Mouse (Mus musculus): ENCODE data around the gene Sytl3. TPM values are rescaled to one million over a fixed set of nuclear protein-coding genes. Genes with fewer than 3 reads are reported as not detected.
"Not testable (repeated sequence)": the region's sequence is repeated elsewhere in the genome, so short reads cannot be mapped to it uniquely, and the experiment has no call there.

Sytl3 gene
- total RNA-seq, 1 experiment from 2014 or later = 0.85 TPM

DNA sequence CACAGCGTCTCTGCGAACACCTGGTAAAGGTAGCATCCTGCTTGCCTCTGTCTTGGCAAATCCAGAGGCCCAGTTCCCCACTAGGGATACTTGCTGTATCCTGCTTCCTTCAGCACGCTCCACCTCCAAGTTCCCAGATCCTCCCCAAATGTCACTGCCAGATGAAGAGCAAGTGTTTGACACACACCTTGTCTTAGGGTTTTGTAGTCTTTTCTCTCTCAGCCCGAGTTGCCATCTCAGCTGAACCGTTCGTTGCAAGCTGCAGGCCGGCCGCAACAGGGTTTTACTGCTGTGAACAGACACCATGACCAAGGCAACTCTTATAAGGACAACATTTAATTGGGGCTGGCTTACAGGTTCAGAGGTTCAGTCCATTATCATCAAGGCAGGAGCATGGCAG is 12.1 kb upstream of the Sytl3 start:
- DNase-seq = not testable (repeated sequence)

DNA sequence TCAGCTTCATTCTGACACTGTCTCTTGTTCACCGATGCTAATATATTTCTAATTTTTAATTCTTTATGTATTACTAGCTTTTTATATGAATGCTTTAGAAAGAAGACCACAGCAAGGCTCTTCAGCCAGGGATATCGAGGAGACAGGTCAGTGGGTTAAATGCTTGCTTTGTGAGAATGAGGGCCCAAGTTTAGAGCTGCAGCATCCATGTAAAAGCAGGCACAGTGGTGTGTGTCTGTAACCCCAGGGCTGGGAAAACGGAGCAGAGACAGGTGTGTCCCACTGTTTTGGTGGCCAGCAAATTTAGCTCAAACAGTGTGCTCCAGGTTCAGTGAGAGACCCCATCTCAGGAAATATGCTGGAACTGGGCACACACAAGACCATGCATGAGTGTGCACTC is 11.4 kb upstream of the Sytl3 start:
- not testable (repeated sequence) for DNase-seq

DNA sequence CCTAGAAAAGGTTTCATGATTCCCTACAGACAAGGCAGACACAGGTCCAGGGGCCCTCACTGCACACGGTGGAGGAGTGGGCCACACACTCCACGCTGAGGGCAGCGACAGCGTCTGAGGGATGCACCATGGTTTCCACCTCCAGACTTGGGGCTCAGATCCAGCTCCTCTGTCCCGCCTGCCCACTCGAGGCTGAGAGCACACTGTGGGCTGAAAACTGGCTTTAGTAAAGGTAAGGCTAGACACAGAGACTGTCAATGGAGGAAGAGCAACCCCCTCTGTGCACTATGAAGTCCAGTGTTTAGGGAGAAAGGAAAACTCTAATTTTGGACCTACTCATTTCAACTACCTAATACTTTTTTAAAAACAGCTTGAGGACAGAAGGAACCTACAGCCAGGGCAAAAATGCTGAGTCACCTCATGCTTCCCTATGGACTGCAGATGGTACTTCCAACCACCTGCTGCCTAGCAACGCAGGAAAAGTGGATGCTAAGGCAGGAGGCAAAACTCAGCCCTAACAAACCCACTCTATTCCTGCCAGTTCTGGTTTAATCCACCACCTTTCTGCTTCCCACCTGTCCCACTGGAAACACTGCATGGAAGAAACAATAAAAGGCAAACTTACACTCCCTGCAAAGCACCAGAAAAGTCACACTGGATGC is 7.9 kb upstream of the Sytl3 start:
- DNase-seq = not testable (repeated sequence)

DNA sequence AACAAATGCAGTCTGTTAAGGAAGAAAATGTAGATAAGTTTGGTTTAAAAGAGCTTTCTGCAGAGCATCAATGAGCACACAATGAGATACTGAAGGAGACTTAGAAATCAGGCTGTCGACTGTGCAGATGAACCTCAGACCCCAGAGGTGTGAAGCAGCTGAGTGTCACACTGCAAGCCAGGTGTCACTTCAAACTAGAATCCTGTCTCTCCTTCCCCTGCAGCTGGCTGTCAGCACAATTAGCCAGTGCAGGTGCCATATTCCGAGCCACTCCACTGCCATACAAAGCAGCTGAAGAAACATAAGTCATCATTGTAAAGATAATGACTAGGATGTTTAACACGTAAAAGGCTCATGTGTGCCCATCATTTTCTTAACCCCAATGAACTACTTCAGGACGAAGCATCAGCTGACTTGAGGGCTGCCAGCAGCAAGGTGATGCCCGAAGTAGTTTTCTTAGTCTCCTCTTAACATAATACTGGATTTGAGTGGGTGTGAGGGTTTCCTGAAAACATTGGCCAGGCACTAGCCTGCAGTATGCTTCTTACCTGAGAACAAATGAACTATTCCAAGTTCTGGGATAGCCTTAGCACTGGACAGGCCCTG is 5.4 kb upstream of the Sytl3 start:
- DNase-seq = not testable (repeated sequence)

DNA sequence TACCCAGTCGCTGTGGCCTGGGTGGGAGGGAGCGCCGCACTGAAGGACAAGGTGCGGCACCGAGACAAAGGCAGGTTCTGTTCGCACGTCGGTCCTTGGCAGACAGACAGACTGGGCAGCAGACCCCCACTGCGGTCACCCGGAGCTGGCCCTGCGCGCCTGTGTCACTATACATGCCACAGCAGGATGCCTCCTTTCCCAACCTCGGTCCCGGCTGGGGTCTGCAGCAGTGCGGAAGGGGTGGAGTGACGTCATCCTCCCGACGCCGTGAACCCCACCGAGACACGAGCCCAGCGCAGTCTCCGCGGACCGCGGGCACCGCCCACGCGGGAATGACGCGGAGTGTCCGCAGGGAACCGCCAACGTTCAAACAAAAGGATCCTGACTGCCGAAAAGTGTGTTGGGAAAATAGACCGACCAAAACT is 3.8 kb upstream of the Sytl3 start:
- DNase-seq = peak; percentile 71

DNA sequence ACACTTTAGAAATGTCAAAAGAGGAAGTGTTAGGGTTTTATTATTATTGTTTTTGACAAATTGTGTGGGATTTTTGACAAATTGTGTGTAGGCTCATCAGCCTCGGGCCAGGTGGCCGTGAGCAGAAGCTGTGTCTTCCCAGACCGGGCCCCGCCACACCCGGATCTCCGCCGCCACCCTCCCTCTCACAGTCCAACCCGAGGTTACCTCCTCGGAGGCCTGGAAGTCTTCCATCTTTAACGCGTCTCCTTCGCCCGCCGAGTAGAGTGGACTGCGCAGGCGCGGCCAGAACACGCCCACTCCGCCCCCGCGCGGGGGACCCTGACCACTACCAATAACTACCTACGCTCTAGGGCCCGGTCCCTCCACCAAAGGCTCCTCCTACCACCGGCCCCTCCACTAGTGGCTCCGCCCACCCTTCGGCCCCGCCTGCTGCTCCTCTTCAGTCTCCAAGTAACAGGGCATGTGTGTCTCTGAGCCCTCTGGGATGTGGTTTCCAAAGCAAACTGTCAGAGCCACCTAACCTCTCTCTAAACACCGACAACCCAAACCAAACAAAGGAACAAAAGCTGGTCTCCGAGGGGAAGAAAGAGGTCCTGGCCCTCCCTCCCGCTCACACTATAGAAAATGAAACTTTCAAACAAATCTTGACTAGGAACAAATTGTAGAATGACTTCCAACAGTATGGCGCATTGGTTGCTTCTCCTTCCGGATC is 3.2 kb upstream of the Sytl3 start, which contains the start of gene Dynlt1f:
TSS of gene Dynlt1f (minus strand) at position 334 of the 715 bp plus-strand sequence.
- peak; percentile 71 for DNase-seq

DNA sequence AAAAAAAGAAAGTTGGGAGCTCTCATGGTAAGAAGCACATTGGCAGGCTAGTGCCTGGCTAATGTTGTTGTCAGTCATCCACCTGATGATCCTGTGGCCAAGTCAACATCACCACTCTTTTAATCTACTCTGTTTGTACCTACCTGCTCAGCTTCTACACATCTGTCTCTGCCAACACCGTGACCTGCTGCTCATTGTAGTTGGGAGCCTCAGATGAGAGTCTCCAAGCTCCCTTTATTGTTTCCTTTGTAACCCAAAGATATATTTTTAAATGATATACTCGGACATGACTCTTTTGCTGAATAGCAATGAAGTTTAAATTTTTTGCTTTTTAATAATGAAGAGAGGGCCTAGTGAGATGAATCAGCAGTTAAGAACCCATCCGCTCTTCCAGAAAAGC is 2.4 kb upstream of the Sytl3 start:
- not testable (repeated sequence) for DNase-seq

DNA sequence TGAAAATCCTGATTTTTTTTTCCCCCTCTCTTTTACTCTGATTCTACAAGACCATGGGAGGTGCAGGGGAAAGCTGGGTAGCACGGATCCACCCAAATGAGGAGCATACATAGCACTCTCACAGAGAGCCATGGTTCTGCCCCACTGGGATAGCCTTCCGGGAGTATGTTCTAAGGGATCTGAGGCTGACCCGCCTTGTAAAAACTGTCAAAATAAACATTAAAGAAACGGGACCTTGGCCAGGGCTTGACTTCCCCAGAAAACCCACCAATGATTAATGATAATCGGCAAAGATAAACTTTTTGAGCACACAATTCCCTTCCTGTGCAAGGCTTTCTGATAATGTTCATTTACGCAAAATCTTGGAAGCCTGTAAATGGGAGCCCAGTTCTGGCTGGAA is 1.7 kb downstream of the Sytl3 start:
- DNase-seq = peak; percentile 35

DNA sequence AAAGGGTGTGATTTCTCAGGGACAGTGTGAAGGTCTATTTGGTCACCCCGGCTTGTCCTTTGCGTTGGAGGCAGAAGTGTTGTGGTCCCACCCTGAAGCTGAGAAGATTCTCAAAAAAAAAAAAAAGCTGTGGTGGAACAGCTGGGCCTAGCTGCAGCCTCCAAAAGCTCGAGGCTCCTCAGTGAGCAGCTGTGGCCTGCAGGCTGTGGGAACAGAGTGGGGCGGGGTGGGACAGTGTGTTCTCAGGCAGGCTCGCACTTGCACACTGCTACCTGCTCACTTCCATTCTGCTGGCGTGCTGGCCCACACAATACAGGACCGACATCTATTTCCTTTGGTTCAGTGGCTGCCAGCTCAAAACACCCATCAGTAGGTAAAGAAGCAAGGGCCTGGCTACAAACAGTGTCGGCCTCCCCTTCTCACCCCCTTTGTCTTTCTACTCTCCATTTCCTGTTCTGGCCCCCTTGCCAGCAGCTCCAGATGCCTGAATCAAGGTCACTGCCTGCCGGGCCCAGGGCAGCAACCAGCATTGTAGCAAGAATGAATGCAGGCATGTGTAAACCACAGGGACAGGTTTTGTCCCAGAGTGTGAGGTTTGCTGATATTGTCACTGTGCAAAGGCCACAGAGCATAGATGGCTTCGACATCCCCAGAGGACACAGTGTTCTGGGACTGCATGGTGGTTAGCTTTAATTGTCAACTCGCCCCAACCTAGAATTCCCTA is 2.4 kb downstream of the Sytl3 start:
- DNase-seq = peak; percentile 39

DNA sequence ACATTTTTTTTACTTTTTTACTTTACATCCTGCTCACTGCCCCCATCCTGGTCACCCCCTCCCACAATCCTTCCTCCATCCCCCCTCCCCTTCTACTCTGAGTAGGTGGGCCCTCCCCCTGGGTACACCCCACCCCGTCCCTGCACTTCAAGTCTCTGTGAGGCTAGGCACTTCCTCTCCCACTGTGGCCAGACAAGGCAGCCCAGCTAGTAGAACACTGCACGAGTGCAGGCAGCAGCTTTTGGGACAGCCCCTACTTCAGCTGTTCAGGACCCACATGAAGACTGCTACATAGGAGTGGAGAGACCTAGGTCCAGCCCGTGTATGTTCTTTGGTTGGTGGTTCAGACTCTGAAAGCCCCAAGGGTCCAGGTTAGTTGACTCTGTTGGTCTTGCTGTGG is 3.9 kb downstream of the Sytl3 start:
- not testable (repeated sequence) for DNase-seq

DNA sequence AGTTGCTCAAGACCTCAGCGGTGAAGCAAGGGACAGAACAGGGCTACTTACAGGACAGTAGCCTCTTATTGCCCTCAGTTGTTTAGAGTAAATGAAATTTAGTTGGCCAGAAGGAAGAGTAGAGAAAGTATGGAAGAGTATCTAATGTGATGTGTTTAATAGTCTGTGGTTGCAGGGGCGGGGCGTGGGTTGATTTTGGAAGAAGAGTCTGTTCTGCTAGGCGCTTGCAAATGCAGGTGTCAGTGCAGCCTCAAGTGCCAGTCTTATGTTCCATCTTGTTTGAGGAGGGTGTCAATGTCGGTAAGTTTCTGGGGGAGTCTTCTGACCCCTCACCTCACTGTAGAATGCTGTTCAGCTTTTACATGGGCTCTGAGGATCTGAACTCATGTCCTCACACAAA is 6.5 kb downstream of the Sytl3 start:
- DNase-seq = not testable (repeated sequence)

DNA sequence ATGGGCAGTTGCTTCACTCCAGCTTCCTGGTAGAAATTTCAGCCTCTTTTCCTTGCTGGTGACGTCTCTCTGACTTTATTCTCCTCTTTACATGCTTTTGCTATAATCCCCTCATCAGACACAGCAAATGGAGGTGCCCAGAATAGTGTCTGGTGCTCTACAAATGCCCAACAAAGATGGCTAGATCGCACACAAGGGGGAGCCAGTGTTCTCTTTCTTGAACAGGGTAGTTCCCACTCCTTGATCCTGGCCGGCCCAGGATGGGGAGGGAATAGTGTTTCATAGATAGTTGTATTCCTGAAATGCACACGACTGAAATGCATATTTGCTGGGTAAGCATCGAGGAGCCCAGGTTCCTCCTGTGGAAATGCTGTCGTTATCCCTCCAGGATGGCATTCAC is 9.6 kb downstream of the Sytl3 start:
- DNase-seq = not testable (repeated sequence)

DNA sequence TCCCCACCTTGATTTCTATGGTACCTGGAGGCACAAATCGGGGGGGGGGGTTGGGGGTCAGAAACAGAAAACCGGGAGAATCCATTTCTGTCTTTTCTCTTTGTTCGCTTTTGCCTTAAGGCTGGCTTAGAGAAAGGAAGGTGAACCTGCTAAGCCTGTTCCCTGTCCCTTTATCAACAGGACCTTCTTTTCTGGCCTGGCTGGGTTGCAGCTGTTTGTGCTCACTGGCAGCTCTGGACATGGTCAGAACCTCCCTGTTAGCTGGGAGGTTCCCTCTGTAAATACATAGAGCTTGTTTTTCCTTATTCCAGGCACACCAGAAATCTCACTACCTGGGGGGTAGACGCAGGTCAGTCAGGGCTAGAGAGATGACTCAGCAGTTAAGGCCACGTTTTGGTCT is 15.4 kb downstream of the Sytl3 start:
- DNase-seq = not testable (repeated sequence)

DNA sequence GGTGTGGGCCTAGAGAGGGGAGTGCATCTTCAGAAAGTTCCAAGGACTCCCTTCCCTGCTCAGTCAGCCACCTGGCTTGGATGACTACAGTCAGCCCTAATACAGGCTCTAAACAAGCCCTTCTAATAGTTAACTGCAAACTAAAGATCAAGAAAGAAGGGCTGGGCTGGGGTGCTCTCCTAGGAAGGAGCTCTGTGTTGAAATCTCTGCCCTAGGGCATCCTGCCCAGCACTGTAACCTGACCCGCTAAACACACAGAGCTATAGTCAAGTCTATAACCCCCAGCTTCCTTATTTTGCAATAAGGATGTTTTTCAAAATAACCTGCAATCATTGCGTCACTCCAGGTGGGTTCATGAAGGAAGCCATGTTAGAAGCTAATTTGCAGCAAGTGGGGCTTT is 19.2 kb downstream of the Sytl3 start:
- DNase-seq = peak; percentile 15

DNA sequence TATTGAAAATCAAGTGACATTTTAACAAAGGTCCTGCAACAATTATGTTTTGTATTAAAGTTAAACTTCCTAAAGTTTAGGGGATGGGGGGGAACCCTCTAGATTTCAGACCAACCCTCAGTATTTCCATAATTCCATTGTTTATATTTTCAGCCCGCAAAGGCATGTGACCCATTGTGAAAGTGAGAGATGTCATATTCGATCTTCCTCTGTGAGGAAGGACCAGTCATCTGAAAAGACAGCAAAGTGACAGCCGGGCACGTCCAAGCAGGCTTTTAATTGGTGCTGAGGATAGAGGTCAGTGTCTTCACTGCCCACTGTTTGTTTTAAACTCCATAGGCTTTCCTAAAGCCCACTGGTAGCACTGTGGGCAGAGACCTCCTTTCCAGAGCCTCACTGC is 22.8 kb downstream of the Sytl3 start:
- DNase-seq = not testable (repeated sequence)

DNA sequence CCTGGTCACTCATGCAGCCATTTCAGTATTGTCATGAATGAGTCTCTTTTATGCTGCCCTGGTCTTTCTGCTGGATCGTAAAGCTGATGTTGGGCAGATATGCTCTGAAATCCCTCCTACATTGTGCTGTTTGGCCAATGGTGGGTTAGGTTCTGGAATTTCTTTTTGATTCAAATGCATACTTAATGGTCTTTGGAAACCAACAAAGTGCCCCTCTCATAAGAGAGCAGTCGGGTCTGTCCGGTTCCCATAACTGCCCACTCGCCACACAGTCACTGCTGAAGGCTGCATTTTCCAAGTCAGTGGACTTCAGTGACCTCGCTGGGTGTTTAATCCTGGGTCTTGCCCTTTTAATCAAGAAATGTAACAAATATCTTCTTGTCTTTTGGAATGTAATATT is 24.8 kb downstream of the Sytl3 start:
- not testable (repeated sequence) for DNase-seq

DNA sequence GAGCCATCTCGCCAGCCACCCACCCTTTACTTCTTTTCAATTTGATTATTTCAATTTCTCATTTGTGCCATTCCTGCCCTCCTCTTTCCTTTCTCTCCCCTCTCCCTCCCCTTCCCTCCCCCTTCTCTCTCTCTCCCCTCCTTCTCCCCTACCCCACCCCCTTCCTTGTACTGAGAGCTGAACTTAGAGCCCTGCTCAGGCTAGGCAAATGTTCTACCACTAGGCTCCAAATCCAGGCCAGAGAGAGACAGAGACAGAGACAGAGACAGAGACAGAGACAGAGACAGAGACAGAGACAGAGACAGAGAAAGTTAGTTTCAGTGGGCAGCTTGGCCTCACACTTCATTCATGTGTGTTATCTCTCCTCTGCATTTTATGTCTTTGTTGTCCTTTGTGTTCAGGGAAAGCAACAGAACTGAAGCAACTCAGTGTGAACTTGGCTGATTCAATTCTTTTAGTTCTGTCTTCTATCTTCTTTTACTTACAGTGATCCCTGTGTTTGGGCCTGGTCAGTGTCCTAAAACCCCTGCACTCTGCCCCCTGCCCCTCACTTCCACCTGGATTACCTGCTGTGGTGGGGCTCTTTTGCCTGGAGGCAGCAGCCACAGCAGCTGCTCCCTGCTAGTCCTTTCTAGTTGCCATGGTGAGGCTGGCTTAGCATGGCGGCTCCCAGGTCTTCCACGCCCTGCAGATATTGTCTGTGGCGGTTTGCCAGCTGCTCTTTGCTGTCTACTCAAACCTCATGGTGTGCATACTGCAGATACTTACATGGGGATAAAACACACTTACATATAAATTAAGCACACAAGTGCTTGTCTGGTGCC is 25.8 kb downstream of the Sytl3 start:
- DNase-seq = not testable (repeated sequence)

DNA sequence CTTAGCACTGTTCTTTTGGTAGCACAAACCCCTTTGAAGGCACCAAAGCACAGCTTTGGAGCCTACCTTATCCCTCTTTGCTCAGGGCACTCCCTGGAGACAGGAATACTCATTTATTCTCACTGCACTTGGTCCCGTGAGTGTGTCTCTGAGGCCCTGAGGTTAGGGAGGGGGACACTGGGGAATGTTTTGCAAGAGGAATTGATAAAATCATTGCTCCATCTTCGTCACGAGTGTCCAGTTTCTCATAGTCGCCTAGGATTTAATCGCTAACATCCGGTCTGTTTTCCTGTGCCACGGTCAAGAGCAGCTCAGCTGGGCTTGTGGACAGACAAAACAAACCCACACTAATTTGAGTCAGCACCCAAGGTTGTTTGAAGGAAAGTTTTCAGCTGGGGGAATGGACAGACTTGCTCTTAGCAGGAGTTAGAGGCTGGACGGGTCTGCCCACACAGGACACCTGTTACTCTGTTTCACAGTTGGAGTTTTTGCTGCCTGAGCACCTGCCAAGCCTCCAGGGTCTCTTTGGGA is 26.5 kb downstream of the Sytl3 start:
- DNase-seq = peak; percentile 8

DNA sequence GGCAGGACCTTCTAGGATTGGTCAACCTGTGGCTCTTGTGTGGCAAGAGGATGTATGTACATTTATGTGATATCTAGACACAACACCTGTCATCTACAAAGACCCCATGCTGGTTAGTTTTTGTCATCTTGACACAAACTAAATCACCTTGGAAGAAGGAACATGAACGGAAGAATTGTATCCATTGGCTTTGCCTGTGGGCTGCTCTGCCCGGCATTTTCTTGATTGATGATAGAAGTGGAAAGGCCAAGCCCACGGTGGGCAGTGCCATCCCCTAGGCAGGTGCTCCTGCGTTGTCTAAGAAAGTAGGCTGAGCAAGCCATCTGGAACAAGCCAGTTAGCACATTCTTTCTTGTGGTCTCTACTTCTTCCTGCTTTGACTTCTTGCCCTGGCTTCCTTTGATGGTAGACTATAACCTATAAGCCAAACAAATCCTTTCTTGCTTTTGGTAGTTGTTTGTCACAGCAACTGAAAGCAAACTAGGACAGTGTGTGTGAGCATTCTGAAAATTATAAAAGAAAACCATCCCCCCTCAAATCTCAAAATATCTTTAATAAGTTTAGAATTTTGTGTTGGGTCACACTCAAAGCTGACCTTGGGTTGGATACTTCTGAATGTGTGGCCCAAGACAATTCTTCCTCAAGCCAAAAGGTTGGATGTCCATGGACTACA is 27.5 kb downstream of the Sytl3 start:
- DNase-seq = not testable (repeated sequence)

DNA sequence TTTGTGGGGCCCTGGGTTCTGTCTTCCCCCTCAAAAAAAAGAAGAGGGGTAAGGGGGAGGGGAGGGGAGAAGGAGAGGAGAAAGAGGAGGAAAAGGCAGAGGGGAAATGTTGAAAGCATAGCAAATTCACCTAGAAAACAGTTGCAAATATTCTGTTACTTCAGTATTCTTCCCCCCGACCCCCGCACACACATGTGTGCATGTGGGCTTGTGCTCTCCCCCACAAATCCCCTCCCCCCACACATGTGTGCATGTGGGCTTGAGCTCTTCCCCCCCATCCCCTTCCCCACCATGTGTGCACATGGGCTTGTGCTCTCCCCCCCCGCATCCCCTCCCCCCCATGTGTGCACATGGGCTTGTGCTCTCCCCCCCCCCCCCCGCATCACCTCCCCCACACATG is 30.5 kb downstream of the Sytl3 start:
- peak; percentile 12 for DNase-seq

DNA sequence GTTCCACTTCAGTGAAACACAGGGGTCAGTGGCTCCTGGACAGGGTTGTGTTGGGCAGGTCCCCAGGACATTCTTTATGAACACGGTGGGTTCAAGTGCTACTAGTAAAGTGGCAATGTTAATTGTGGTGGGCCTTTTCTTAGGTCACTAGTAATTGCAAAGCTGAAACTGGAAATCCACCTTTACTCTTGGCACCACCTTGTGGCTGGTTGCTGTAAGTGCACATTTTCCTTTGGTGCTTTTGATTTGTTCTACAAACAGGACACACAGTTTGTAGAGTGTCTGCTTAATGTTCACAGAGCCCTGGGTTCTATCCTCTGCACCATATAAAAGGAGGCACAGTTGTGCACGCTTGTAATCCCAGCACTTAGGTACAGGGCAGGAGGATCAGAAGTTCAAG is 32.7 kb downstream of the Sytl3 start:
- peak; percentile 90 for DNase-seq
